Mouse (Mus musculus): ENCODE data around the gene Lrrc28. TPM values are rescaled to one million over a fixed set of nuclear protein-coding genes. Genes with fewer than 3 reads are reported as not detected.

Gene Lrrc28
- total and polyA plus RNA-seq, 2 experiments from 2014 or later: 32.2 to 70.4 TPM

DNA sequence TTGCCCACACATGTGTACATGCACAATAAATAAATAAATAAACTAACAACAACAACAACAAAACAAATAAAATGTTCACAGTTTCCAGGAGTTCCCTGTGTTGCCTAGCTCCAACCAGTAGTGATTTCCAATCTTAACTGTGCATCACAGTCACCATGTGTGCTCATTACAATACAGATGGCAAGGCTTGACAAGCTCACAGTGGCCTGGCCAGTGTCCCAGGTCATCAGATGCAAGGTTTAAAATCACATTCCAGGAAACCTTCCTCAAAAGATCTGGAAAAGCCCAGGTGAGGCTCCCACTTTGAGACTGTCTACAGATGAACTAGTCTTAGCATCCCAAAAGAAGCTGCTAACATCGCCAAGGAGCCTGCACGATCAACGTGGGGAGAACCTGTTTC lies 176.9 kb downstream of the Lrrc28 start:
- ATAC-seq (no peak), DNase-seq (no peak)
- Histone ChIP-seq H3K27ac (ENCODE audit: low read depth, low read length) (no peak overlapping the region), H3K9me3 (ENCODE audit: low read length) (no peaks in the 10 kb centered on the region), H3K9ac (no peak overlapping the region), H3K27me3 (ENCODE audit: insufficient read depth, low read length) (no peaks in the 10 kb centered on the region), H3K36me3 (ENCODE audit: insufficient read depth) (no peaks in the 10 kb centered on the region), H3K4me1 (ENCODE audit: insufficient read depth) (no peaks in the 10 kb centered on the region; the same call in 1 of the 2 replicates), H3K4me2 (ENCODE audit: low read depth) (no peak overlapping the region), H3K4me3 (ENCODE audit: low read depth, low read length) (no peak overlapping the region)
- 43% methylated on average over 3 of the region's 3 CpGs for WGBS
- no peak for TF ChIP-seq CTCF (IDR thresholded peaks at IDR 0.05; ENCODE audit: low read depth)

DNA sequence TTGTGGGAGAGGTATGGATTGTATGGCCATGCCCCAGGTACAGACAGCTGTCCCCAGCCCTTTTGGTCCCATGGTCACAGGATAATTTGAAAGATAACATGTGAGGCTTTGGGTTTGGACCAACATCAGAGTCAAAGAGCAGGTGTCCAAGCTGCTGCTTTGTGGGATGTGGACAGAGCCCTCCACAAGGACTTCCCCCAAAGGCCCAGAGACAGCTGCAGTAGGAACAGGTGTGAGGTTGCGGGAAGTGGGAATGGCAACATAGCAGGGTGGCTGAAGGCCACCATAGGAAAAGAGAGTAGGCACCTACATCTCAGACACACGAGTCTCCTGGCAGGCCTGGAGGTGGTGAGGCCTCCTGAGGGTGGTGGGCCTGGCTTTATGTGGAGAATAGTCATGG lies 178.7 kb downstream of the Lrrc28 start:
- WGBS: 94% methylated on average over 2 of the region's 2 CpGs
- no peak for TF ChIP-seq CTCF (IDR thresholded peaks at IDR 0.05; ENCODE audit: low read depth)
- Histone ChIP-seq H3K27ac (ENCODE audit: low read depth, low read length) (no peak overlapping the region), H3K36me3 (ENCODE audit: insufficient read depth) (no peaks in the 10 kb centered on the region), H3K9ac (no peak overlapping the region), H3K9me3 (ENCODE audit: low read length) (no peaks in the 10 kb centered on the region), H3K4me1 (ENCODE audit: insufficient read depth) (no peaks in the 10 kb centered on the region; the same call in 1 of the 2 replicates), H3K4me3 (ENCODE audit: low read depth, low read length) (no peak overlapping the region), H3K4me2 (ENCODE audit: low read depth) (no peak overlapping the region), H3K27me3 (ENCODE audit: insufficient read depth, low read length) (no peaks in the 10 kb centered on the region)
- ATAC-seq: no peak
- DNase-seq: no peak

DNA sequence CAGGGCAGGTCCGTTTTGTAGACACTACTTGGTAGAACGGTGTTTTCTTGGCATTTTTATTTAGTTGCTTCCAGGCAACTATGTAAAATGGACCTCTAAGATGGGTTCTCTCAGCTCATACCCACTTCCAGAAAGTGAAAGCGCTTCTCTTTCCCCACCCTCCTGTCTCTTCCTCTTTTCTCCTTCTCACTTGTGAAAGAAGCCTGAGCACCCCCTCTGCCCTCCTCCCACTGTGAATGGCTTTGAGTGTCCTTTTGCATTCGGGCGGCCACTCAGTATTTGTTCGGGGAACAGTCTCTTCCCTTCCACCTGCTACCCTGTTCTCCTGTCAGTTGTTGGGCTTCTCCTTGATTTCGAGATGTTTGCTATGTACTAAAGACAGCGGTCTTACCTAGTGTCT lies 180.4 kb downstream of the Lrrc28 start:
- no peak overlapping the region for H3K27ac ChIP-seq (ENCODE audit: low read depth, low read length)
- H3K9ac ChIP-seq: no peak overlapping the region
- H3K36me3 ChIP-seq (ENCODE audit: insufficient read depth): no peaks in the 10 kb centered on the region
- DNase-seq (no peak), ATAC-seq (no peak)
- TF ChIP-seq CTCF (IDR thresholded peaks at IDR 0.05; ENCODE audit: low read depth): no peak
- H3K4me1 ChIP-seq (ENCODE audit: insufficient read depth): no peaks in the 10 kb centered on the region; the same call in 1 of the 2 replicates
- H3K4me3 ChIP-seq (ENCODE audit: low read depth, low read length): no peak overlapping the region
- H3K27me3 ChIP-seq (ENCODE audit: insufficient read depth, low read length): no peaks in the 10 kb centered on the region
- 93% methylated on average over 8 of the region's 8 CpGs for WGBS
- H3K9me3 ChIP-seq (ENCODE audit: low read length): no peaks in the 10 kb centered on the region
- no peak overlapping the region for H3K4me2 ChIP-seq (ENCODE audit: low read depth)

DNA sequence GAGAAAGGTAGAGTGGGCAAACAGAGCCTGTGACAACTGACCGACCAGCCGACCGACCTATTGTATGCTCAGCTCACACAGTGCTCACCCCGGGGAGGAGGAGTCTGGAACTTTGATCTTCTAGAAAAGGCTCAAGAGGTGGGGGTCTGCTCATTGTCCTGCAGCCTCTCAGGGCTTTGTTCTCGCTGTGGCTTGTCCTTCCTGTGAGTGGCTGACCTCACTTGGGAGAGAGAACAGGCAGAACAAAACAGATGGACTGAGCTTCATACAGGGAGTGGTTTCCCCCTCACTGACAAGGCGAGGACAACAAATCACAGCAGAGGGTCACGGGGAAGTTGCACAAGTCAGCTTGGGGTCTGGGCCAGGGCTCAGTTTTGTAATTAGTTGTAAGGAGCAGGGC lies 181.5 kb downstream of the Lrrc28 start:
- DNase-seq (no peak), ATAC-seq (no peak)
- Histone ChIP-seq H3K4me3 (ENCODE audit: low read depth, low read length) (no peak overlapping the region), H3K36me3 (ENCODE audit: insufficient read depth) (no peaks in the 10 kb centered on the region), H3K9me3 (ENCODE audit: low read length) (no peaks in the 10 kb centered on the region), H3K4me1 (ENCODE audit: insufficient read depth) (no peaks in the 10 kb centered on the region; the same call in 1 of the 2 replicates), H3K4me2 (ENCODE audit: low read depth) (no peak overlapping the region), H3K27ac (ENCODE audit: low read depth, low read length) (no peak overlapping the region), H3K27me3 (ENCODE audit: insufficient read depth, low read length) (no peaks in the 10 kb centered on the region), H3K9ac (no peak overlapping the region)
- no peak for TF ChIP-seq CTCF (IDR thresholded peaks at IDR 0.05; ENCODE audit: low read depth)
- 26% methylated on average over 7 of the region's 7 CpGs for WGBS

Other genes starting within 250 kb of the Lrrc28 start
- gene Ttc23, start 2.1 kb upstream of the Lrrc28 start, total RNA-seq (2014; rRNA removed): 8.6 and 11.0 TPM in 2 replicates
- 5.0 and 6.0 TPM in 2 replicates for gene Ttc23, start 2.1 kb upstream of the Lrrc28 start, polyA plus RNA-seq (2015; fragmentation: Nextera tagmentation; extraction: Ambion mirVana)
- gene Synm, start 114.5 kb upstream of the Lrrc28 start, total RNA-seq (2014; rRNA removed): 10.7 and 10.9 TPM in 2 replicates
- 3.8 and 7.0 TPM in 2 replicates for gene Synm, start 114.5 kb upstream of the Lrrc28 start, polyA plus RNA-seq (2015; fragmentation: Nextera tagmentation; extraction: Ambion mirVana)